Mouse (Mus musculus): ENCODE data around the gene Zfp39.
"Not testable (repeated sequence)": the region's sequence is repeated elsewhere in the genome, so short reads cannot be mapped to it uniquely, and the experiment has no call there.

Gene Zfp39

DNA sequence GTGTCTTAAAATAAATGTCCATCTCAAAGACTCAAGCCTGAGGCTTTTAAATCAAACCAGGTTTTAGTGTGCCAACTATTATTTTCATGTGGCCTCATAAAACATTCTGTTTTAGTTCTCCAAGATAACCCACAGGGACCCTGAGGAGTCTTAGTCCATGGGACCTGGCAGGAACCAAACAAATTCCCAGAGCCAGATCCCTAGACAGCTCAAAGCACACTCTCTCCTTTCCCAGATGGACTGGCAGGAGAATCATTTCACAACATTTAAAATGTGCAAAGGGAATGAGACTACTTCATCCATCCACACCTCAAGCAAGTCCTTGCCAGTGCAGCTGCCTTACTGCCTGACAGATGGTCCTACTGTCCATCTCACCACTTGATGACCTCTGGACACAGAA is 65.1 kb downstream of the Zfp39 start, which contains the start of gene Olfr311:
Gene Olfr311 (plus strand): TSS at position 301 of the 400 bp plus-strand sequence.
- DNase-seq (ENCODE audit: low read depth in 1 of 2, low spot score in 2 of 2), result not testable (repeated sequence)

Measured in monocyte, adult 2 months (primary cell).